Mouse (Mus musculus) fat pad, adult 2 months (tissue): ENCODE results near the gene Zfp868.
"Not testable (repeated sequence)": the region's sequence is repeated elsewhere in the genome, so short reads cannot be mapped to it uniquely, and the experiment has no call there.

Experiments
- DNase-seq: peaks from one replicate; pipeline ENCODE4 v3.0.0-alpha.2; 2011; ENCODE audit warnings: low read depth, low spot score; ENCODE audit errors: extremely low read depth

Gene Zfp868

GRCm38 (mm10) chr8:69625095-69625789 is at the start of gene Zfp868:
Gene Zfp868, minus strand, starts transcription at chr8:69625548.
- peak; percentile 81 for DNase-seq

GRCm38 (mm10) chr8:69665051-69665450 is 39.7 kb upstream of the Zfp868 start:
- not testable (repeated sequence) for DNase-seq

GRCm38 (mm10) chr8:69661294-69661693 is 35.9 kb upstream of the Zfp868 start:
- DNase-seq: no peak

DNA sequence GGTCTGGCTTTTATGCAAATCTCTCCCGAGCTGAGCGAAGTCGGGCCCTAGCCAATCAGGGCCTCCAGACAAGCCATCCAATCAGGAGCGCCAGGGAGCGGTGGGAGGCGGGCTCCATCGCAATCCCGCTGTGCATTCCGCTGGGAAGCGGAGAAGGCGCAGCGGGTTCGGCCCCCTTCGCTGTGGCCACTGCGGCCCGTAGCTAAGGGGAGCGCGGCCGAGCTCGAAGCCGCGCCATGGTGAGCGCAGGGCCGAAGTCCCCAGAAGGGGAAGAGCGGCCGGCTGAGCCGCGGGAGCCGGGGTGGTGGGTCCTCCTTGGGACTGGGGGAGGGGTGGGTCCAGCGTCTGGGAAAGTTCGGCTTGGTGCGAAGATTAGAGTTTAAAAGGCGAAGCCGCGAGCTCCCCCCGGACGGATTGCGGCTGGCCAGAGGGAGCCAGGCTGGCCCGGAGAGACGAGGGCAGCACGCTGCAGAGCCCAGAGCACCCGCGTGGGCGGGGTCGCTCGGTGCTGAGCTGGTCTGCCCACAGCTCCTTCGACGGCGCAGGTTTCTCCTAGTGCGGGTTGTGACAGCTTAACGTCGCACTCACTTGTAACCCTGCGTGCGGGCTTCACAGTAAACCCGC is 29.1 kb upstream of the Zfp868 start, which contains the start of gene Zfp964:
Gene Zfp964, plus strand, starts transcription at position 122 of the 624 bp plus-strand sequence.
- peak; percentile 42 for DNase-seq

- no peak for DNase-seq
Observed at GRCm38 (mm10) chr8:69653808-69654357, 28.5 kb upstream of the Zfp868 start.

GRCm38 (mm10) chr8:69618078-69618477 is 7.3 kb downstream of the Zfp868 start:
- DNase-seq: no peak

- DNase-seq: no peak
Observed at GRCm38 (mm10) chr8:69614687-69615086, 10.7 kb downstream of the Zfp868 start.

DNA sequence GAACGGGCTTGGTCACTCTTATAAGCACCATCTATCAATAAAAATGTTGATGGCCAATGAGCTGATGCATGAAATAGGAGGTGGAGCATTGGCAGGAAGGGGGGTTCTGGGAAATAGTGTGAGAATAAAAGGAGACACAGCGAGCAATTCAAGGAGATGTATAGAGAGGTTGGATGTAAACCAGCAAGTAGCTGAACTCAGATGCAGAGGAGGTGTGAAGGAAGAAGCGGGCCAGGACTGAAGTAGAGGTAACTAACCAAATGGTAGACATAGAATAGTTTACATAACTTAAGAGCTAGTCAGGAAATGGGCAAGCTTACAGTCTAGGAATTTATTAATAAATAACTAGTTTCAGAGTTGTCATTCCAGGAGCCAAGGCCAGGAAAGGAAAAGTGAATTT is 27.8 kb downstream of the Zfp868 start:
- not testable (repeated sequence) for DNase-seq

- no peak for DNase-seq
Observed at GRCm38 (mm10) chr8:69584611-69585202, 40.6 kb downstream of the Zfp868 start.

DNA sequence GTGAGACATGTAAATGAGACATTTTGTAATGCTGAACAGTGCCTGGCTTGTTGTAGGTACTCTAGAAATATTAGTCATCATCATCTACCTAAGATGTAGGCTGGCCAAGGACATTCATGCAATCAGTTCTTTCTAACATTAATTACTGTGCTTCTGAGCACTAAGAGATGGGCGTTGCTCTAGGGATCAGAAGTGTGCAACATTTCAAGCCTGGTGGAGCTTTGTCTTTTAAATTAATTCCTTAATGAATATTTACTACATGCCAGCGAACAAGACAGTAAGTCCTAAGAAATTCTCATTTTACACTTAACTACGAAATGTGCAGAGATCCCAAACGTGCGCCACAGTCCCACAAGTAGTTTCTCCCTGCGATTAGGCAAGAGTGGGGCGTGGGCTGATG is 41.1 kb downstream of the Zfp868 start:
- DNase-seq: not testable (repeated sequence)
